ENCODE assay signal across 8 mouse cellular contexts in genomic region chr5:146220879-146221714, GRCm38 (mm10). TPM values are rescaled to one million over a fixed set of nuclear protein-coding genes. Genes with fewer than 3 reads are reported as not detected.
DNase-seq lines count a peak whose midpoint lies in the region; ATAC-seq and TF ChIP-seq lines count a peak whose summit lies in the region.

TSS of gene Rnf6 (minus strand) at chr5:146221555.

- DNase-seq in ES-E14 (ENCODE audit: low read depth, low spot score): peak; percentile 88
- peak; percentile 96 for DNase-seq in cerebellum, adult 11-12 months
- DNase-seq in heart, postnatal 25 days (ENCODE audit: low spot score): peak; percentile 91
- peak; percentile 90 to 94 for DNase-seq in layer of hippocampus, adult 18-20 months (ENCODE audit: low spot score in 2 of 2)
- peak; percentile 87 for DNase-seq in lung, adult 2 months
- peak; percentile 91 to 95 for DNase-seq in thymus, adult 18-20 months

- peak within 1 kb of the TSS; percentile 94 to 97 for H3K4me3 ChIP-seq in ES-E14 (ENCODE audit: insufficient read depth in 1 of 2, low read depth in 1 of 2, low read length in 2 of 2, poor library complexity in 1 of 2, severe bottlenecking in 1 of 2)
- peak within 1 kb of the TSS; percentile 86 for H3K4me3 ChIP-seq in forebrain, embryonic 15.5 days
- H3K4me3 ChIP-seq in lung, adult 2 months (replicated peaks; ENCODE audit: extremely low read depth, low read depth, low read length): peak within 1 kb of the TSS; percentile 95

- ATAC-seq in forebrain, embryonic 15.5 days (replicated peaks): peak; percentile 99
- peak; percentile 99 for ATAC-seq in neutrophil, adult 5-6 weeks (ENCODE audit: extremely low read depth, insufficient number of reproducible peaks, low FRiP score, poor library complexity, severe bottlenecking)

- peak within 1 kb of the TSS; percentile 67 for H3K4me2 ChIP-seq in forebrain, embryonic 15.5 days (replicated peaks)

- peak within 1 kb of the TSS; percentile 90 for H3K9ac ChIP-seq in ES-E14 (ENCODE audit: insufficient read depth, low read depth, low read length, poor library complexity, severe bottlenecking)
- H3K9ac ChIP-seq in forebrain, embryonic 15.5 days (replicated peaks): peak within 1 kb of the TSS; percentile 83

- WGBS in forebrain, embryonic 15.5 days: under 1% methylated on average over 66 of the region's 67 CpGs
- under 1% methylated on average over 67 of the region's 67 CpGs for whole genome bisulfite sequencing in lung, adult 2 months

- in situ Hi-C loops in ES-E14 (cut with MboI; ENCODE audit: low sequenced_read_pairs in 2 of 2, unreplicated experiment in 2 of 2): no loop called here

- peak within 1 kb of the TSS; percentile 79; the same call in 1 of the 2 replicates for H3K27ac ChIP-seq in ES-E14 (ENCODE audit: insufficient read depth, low read depth, low read length, poor library complexity, severe bottlenecking)
- peak within 1 kb of the TSS; percentile 96 for H3K27ac ChIP-seq in forebrain, embryonic 15.5 days (replicated peaks)

- TF ChIP-seq POLR2A in lung, adult 2 months (IDR thresholded peaks at IDR 0.05; ENCODE audit: borderline replicate concordance, extremely low read depth, low read depth, low read length): peak; percentile 81; the same call in 1 of the 2 replicates

- TF ChIP-seq CTCF in lung, adult 2 months (IDR thresholded peaks at IDR 0.05; ENCODE audit: insufficient read depth, low read length): no peak

- H3K4me1 ChIP-seq in ES-E14 (ENCODE audit: control insufficient read depth in 2 of 2, insufficient read depth in 2 of 2, low read length in 2 of 2, poor library complexity in 1 of 2): no peaks in the 10 kb centered on the region
- peaks cover 23% of the 10 kb centered on the region for H3K4me1 ChIP-seq in forebrain, embryonic 15.5 days
- H3K4me1 ChIP-seq in lung, adult 2 months (ENCODE audit: control insufficient read depth, insufficient read depth, low read length): no peaks in the 10 kb centered on the region; the same call in 1 of the 2 replicates

- no peaks in the 10 kb centered on the region for H3K27me3 ChIP-seq in forebrain, embryonic 15.5 days

- no peaks in the 10 kb centered on the region for H3K36me3 ChIP-seq in ES-E14 (ENCODE audit: control insufficient read depth, insufficient read depth, low read length, poor library complexity, severe bottlenecking)
- peaks cover 12% of the 10 kb centered on the region for H3K36me3 ChIP-seq in forebrain, embryonic 15.5 days

- intact Hi-C loops in heart, postnatal 25 days (cut with DNase I): loop anchor here (1.0 kb wide), 1 partner anchor 10 kb away; the partner anchor contains the start of gene Cdk8

- no peaks in the 10 kb centered on the region for H3K9me3 ChIP-seq in ES-E14 (ENCODE audit: control insufficient read depth, insufficient read depth, low read depth, low read length)
- H3K9me3 ChIP-seq in forebrain, embryonic 15.5 days: no peaks in the 10 kb centered on the region

TF ChIP-seq in ES-E14, 5 proteins besides CTCF, POLR2A, EP300 and RAD21:
- TF ChIP-seq ZC3H11A (IDR thresholded peaks at IDR 0.05; ENCODE audit: borderline replicate concordance, low read depth, low read length) (no peak), HCFC1 (IDR thresholded peaks at IDR 0.05; ENCODE audit: borderline replicate concordance, insufficient read depth, low read length) (peak; percentile 77; the same call in 1 of the 2 replicates)

RNA-seq across cellular contexts. Expression of gene Rnf6, which starts in this region (rescaled TPM):
- 18.5 and 25.1 TPM in 2 replicates for total RNA-seq in ES-E14 (2012; rRNA removed)
- 28.3 TPM in 2 replicates for polyA plus RNA-seq in forebrain, embryonic 15.5 days (2015; fragmentation: Nextera tagmentation; extraction: Ambion mirVana)
- 10 to 100 TPM; 36.8 to 40.5 TPM for total RNA-seq in heart, postnatal 25 days (2021)
- total RNA-seq in layer of hippocampus, adult 18-20 months (2021): 10 to 100 TPM; 71.7 to 72.5 TPM
- 15.7 and 25.9 TPM in 2 replicates for polyA plus RNA-seq in lung, adult 2 months (2012; rRNA removed)
- 65.9 and 79.7 TPM in 2 replicates for total RNA-seq in neutrophil, adult 5-6 weeks (2017)

Comparison
In these comparisons a context has a peak if more than half of its experiments do, and no peak if none do; other contexts are left out.
1. Peak in every context shown above with its lines: DNase-seq, ATAC-seq, H3K4me3 ChIP-seq and H3K27ac ChIP-seq.